Mouse (Mus musculus) kidney, adult 8-10 months (tissue): ENCODE measurements around the gene Wnt5b.
A peak's percentile ranks its signal among the peaks of the same experiment; 100 is the strongest.

Source experiments
- DNase-seq, 2 experiments: peaks; one replicate each; pipeline ENCODE4 v3.0.0; 2022

Wnt5b gene

DNA sequence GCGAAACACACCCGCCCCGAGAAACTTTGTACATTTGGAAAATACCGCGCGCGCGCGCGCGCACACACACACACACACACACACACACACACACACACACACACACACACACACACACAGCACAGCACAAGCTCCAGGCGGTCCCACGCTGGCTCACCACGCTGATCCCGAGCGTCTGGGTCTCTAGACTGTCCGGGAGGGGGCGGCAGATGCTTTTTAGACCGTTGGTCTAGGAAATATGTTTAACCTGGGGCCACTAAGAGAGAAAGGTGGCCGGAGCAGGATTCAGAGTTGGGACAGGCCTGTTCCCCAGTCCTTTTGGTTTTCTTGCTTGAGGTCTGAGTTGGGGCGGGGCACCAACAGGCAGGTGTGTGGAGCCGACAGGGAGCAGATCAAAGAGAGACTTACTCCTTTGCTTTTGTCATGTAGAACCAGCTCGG, 95.1 kb downstream of the Wnt5b start:
- DNase-seq, result peak; percentile 57 to 80

DNA sequence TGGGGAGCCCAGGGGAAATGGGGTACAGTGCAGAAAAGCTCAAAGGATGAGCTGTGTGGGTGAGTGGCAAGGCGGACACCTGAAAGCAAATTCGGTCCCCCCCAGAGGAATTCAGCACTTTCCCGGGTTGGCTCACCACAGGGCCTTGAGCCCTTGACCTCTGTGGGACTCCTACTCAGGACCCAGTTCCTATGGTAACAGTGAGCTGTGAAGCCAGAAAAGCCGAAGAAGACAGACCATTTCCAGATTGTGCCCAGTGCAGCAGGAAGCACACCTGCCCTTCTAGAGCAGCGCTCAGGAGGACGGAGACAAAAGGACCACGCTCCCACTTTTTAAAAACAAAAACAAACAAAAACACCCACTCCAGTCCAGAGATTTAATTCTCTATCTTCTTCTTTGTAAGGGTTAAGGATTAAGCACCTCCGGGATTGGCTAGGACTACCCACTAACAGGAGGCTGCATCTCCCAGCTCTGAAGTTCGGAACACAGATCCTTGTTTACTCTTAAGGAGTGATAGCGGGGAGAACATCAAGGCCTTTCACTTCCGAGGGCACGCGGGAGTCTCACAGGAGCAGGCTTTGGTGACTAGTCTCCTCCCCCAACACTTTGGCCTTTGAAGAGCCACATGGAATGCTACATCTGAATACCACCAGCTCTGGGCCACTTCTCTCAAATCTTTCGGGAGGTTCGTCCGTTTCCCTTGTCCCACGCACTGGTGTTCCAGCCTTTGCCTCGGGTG, 95.7 kb downstream of the Wnt5b start:
- peak; percentile 29 to 40 for DNase-seq

DNA sequence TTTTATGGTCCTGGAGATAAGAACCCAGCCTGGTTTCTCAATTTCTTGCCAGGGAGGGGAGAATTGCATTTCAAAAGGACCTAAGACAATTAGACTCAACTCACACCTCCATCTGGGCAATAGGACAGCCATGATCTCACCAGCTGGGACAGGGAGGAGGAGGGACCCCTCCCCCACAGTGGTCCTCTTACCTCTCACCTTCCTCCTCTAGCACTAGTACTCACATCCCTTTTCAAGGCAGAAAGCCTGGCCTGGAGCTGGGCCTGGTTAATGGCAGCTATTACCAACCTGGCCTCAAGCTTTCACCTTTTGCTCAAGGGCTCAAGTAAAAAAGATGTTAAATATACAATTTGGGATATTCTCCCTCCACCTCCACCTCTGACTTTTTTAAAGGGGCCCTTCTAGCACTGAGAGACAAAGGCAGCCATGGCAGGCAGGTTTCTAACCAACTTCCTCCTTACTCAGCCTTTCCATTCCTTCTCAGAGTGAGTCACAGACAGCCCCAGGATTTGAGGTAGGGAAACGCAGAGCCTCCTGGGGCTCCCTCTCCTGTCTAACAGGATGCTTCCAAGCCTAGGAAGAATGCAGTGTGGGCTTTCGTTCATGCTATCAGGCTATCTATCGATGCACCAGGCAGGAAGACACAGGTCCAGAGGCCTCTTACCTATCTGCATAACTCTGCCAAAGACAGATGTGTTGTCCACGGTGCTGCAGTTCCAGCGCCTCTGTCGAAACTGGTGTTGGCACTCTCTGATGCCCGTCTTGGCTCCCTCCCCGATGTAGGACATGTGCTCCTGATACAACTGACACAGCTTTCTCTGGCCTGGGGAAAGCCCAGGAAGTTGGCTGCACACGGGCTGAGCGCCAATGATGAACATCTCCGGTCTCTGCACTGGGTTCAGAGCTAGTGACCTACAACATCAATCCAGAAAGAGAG, 98.2 kb downstream of the Wnt5b start:
- no peak for DNase-seq

DNA sequence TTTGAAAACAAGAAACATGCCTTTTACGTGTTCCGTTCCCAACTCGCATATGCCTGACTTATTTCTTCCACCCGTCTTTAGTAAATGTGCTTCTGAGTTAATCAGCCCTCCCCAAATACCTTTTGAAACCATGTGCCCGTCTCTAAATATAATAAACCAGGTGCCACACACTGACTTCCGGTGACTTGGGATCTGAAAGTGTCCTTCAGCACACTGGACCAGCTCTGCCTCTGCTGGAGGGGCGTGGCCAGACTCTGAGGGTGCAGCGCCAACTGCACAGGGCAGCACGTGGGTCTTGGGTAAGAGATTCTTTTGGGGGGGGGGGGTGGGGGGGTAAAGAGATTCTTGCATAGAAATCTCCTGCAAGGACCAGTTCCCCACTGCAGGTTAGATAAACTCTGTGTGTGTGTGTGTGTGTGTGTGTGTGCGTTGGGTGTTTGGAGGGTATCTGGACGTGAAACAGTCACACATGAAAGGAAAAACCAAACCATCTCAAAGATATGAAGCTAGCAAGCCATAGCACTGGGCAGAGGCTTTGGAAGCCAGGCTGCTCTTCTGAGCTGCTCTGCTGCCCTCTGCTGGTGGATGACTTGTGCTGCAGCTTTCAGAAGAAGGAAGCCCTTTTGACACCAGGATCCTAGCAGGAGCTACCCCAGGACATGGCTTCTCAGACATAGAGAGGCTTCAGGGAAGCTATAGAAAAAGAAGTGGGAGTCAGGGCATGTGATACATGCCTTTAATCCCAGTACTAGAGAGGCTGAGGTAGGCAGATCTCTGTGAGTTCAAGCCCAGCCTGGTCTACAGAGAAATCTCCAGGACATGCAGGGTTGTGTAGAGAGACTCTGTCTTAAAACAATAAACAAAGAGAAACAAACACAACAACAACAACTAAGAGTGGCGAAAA, 100.2 kb downstream of the Wnt5b start:
- DNase-seq, result peak; percentile 71 to 76

DNA sequence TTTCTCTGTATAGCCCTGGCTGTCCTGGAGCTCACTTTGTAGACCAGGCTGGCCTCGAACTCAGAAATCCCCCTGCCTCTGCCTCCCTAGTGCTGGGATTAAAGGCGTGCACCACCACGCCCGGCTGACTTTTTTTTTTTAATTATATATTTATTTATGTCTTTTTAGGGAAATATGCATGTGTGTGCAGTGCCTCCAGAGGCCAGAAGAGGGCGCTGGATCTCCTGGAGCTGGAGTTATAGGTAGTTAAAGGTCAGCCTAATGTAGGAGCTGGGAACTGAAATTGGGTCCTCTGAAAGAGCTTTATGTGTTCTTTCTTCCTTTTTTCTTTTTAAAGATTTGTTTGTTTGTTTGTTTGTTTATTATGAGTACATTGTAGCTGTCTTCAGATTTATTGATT, 101.4 kb downstream of the Wnt5b start:
- peak in 1 of 2 experiments; percentile 34 for DNase-seq

DNA sequence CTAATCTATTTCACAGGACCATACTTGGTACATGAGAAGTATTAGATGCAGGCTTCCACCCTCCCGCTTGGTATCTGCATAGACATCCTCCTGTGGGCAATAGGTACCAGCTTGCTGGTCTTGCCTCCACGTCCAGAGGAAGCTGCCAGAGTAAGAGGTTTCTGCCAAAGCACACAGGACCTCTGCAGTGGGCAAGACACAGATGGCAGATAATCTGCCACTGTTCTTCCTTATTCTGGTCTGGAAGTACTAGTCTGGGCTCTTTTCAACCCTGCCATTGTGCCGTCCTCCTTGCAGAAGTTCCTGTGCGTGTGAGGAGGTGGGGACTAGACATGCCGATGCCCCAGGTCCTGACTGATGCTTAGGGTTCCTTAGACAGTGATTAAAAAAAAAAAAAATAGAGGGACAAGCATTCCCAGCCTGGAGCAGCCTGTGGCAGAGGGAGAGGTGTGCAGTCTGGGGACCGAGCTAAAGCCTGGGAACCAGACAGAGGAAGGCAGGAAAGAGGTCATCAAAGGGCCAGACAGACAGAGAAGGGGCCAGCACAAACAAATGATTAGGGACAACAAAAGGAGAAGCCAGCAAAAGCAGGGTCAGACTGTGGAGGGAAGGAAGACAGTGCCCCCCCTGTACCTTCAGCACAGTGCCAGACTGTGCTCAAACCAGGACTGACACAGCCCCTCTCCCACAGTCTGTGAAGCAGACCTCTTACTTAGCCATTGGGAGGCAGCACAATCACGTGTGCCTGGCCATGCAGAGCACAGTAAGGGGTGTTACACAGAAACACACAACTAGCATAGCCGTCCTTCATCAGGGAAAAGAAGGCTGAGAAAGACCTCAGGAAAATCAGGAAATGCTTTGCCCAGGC, 106.0 kb downstream of the Wnt5b start:
- no peak for DNase-seq

DNA sequence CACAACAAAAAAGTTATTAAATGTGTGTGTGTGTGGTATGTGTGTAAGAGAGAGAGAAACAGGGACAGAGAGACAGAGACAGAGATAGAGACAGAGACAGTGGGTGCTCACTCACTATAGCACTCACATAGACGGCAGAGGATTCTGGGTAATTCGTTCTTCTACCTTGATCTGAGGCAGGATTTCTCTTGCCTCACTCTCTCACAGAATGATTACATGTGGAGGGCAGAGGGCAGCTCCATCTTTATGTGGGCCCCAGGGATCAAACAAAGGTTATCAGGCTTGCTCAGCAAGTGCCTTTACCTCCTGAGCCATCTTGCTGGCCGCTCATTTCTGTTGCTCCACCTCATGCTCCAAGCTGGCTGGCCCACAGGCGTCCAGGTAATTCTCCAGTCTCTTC, 109.8 kb downstream of the Wnt5b start:
- no peak for DNase-seq

DNA sequence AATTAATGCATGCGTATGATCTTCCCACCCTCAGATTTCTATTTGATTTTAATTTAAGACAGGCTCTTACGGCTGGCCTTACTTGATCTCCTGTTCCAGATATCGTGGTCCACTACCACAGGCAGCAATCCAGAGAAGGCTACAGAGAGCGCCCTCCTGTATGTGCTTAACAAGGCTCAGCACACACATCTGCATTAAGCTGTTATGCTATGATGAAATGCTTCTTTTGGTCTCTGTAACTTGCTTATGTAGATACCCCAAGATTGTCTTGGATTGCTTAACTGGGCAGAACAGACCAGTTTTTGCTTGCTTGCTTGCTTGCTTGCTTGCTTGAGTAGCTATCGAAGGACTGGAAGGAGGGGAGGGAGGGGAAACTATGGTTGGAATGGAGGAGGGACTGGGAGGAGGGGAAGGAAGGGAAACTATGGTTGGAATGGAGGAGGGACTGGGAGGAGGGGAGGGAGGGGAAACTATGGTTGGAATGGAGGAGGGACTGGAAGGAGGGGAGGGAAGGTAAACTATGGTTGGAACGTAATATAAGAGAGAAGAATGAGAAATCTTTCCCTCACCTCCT, 112.3 kb downstream of the Wnt5b start:
- peak in 1 of 2 experiments; percentile 43 for DNase-seq

DNA sequence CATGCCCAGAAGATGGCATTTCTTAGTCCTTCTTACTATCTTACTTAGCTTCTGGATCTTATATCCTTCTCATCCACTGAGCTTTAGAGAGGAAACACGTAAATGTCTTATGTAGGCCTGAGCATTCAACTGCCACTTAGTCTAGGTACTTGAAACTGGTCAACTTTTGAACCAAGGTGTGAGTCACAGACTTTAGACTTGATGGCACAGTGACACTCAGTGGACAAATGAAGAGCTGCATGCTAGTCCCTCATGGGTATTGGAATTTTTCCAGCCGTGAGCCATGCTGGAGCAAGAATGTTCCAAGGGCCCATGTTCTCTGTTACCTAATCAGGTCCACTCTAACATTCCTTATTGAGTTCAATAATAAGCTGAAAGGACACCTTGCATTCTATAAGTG, 113.6 kb downstream of the Wnt5b start:
- peak; percentile 69 to 85 for DNase-seq

DNA sequence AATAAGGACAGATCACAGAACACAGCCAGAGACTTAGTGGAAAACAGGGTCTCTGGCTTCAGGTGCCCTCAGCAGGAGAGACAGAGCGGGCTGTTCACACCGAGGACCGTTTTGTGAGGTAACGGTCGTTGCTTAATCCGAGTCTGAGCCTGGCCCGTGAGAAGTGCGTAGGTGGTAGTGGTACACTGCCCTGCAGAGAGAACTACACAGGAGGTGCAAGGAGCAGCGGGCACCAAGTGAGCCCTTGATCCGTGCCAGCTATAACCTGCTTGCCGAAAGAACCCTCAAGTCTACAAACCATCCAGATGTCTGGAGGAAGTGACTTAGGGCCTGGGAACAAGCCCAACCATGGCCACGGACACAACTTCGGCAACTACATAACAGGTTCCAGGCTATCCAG, 114.8 kb downstream of the Wnt5b start:
- DNase-seq, result no peak

DNA sequence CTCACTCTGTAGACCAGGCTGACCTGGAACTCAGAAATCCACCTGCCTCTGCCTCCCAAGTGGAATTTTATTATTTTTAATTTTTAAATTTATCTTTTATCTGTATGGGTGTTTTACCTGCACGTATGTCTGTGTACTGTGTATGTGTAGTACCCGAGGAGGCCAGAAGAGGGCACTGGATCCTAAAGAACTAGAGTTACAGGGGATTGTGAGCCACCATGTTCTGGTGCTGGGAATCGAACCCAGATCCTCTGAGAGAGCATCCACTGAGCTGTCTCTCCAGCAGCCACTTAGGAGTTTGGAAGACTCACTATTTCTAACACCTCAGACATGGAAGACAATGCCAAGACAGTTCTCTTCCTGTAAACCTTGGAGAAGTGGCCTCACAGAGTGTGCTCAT, 115.5 kb downstream of the Wnt5b start:
- DNase-seq, result peak in 1 of 2 experiments; percentile 42

DNA sequence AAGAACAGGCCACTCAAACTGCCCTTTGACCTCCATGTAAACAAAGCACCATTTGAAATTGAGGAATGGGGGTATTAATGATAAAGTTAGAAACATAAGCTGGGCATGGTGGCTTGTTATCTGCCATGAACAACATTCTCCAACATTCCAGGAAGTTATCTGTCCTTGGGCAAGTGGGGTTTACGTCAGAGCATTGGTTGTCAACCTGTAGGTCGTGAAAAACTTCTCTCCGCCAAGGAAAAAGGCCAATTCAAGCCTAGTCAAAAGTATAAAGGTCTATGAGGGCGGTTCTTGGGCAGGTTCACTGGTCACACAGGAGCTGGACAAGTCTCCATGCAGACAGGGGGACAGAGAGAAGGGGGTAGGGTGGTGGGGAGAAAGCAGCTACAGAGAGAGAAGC, 123.1 kb downstream of the Wnt5b start:
- peak; percentile 36 to 48 for DNase-seq

DNA sequence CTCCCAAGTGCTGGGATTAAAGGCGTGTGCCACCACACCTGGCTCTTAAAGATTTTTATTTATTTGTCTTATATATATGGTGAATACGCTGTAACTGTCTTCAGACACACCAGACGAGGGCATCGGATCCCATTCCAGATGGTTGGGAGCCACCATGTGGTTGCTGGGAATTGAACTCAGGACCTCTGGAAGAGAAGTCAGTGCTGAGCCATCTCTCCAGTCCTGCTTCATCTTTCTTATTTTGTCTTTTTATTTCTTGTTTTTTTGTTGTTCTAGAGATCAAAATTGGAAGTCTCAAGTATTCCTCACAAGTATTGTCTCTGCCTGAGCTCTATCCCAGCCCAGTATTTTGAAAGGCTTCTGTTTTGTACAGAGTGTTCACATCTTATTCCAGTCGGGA, 123.8 kb downstream of the Wnt5b start:
- DNase-seq, result no peak

DNA sequence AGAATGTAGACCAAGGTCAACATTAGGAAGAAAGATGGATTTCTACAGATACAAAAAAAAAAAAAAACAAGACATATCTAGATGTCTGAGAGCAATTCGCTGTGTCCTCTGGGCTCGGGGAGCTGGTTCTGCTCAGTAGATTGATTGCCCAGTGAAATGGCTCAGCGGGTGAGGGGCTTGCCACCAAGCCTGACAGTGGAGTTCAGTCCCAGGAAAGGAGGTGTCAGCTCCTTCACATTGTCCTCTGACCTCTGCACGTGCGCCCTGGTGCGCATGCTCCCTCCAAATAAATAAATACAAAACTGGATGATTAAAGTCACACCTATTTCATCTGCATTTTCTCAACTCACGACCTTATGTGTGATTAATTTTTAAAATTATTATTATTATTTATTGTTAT, 124.7 kb downstream of the Wnt5b start:
- no peak for DNase-seq

DNA sequence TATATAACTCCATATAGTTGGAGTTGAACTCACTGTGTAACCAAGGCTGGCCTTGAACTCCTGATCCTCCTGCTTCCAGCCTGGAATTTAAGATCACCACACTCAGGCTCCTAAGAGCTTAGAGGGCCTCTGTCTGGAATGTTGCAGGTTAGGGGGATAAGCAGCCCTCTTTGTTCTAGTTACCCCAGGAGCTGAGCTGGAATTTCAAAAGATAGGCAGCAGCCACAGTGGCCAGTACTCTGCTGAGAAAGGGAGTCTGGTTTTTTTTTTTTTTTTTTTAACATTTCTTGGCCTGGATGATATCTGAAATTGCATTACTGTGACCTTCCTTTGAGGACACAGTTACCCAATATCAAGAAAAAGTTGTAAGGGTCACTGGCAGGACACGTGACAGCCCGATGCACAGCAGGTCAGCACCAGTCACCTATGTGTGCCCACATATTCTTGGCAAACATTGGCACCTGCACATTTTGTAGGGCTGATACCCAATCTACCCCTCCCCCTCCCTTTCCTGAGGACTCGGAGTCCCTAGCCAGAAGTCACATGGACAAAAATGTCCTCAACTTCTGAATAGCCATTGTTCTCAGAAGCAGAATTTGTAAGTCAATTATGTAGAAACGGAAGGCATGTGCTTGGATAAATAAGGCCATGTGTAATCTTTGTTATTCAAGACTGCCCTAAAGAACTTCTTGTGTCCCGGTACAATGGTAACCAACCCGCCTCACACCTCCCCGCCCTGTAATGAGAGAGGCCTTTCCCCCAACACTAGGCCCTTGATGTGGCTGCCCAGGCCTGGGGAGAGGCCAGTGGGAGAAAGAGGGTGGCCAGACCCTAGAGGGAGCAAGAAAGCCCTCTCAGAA, 125.5 kb downstream of the Wnt5b start:
- peak in 1 of 2 experiments; percentile 35 for DNase-seq

DNA sequence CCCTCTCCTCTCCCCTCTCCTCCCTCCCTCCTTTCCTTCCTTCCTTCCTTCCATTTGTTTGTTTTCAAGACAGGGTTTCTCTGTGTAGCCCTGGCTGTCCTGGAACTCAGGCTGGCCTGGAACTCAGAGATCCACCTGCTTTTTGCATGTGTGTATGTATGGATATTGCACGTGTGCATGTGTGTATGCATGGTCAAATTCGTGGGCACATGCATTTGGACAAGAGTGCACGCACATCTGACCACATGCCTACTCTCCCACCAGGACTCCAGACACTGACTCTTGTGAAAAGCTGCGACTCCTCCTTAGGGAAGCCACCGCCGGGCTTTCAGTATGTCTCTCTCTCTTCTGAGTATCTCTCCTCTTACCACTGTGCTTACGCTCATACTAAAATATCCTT, 126.3 kb downstream of the Wnt5b start:
- no peak for DNase-seq

DNA sequence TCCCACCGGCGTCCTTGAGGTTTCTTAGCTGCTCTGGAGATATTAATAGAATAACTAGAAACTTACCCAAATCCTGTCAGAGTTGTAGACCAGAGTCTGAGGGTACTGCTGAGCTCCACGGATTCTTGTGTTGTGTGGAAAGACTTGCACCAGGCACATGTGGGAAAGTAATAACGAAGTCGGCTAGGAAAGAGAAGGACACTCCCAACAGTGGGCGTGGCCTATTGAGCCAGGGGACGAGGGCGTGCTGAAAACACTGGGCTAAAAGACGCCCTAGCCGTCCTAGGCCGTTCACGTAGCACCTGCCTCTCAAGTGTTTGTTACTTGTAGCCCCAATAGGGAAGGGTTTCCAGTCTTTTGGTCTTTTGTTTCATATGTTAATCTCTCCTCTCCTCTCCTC, 126.8 kb downstream of the Wnt5b start, which contains the start of gene Adipor2:
Gene Adipor2, minus strand, starts transcription at position 351 of the 400 bp plus-strand sequence.
- peak in 1 of 2 experiments; percentile 52 for DNase-seq

DNA sequence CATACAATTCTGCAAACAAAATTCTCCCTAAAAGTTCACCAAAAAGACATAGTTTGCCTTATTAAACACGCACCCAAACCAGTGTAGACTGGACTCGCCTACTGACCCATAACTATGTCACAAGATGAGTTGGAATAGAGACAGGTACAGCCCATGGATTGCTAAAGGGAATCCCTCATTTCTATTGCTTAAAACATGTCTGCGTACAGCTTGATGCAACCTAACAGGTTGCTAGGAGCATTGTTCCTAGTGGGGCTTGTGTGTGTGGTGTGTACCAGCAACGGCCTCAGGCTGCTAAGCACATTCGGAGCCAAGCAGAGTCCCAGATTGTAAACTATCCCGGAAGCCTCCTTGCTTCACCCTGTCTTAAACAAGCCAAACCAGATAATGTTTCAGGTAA, 127.5 kb downstream of the Wnt5b start:
- no peak for DNase-seq

DNA sequence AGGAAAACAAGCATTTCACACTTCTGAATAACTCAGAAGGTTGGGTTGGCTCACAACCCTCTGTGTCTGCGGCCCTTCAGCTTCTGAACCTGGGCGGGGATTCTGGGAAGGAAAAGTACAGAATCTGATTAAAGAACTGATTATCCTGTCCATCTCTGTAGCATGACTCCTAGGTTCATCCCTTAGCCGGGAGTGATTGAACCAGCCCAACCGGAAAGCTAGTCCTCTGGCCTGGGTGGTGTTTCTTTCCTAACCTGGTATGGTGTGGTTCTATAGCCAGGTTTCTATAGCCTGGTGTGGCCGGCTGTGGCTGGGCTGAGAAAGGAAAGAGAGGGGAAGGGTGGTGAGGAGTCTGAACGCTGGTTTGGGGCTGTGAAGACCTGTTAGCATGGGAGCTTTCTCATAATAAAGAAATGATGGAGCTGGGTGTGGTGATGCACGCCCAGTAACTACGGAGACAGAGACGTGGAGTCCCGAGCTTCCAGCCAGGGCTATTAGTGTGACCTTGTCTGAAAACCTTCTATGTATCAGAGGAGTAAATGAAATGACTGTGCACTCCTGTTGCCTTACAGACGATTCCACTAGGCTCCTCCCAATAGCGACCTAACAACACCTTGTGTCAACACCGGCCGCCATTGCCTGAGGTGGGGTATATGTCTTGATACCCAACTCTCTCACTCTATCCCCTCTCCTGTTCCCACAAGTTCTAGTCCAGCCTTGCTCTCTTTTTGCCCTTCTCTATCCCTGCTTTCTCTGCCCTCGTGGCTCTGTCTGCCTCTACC, 129.7 kb downstream of the Wnt5b start:
- no peak for DNase-seq

DNA sequence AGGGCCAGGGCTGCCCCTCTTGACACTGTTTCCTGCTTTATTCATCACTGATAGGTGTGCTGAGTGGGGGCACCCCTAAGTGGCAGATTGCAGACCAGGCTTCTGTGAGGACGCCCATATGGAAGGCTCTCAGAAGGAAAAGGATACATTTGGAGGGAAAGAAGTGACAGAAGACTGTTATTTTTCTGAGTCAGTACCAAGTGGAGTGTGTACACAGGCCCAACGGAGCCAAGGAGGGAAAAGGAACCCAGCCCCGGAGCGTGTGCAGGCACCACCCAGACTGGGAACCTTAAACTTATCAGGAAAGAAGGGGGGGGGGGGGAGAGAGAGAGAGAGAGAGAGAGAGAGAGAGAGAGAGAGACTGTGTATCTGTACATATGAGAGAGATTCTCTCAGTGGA, 131.6 kb downstream of the Wnt5b start:
- DNase-seq, result no peak
